In the genomic region with DNA sequence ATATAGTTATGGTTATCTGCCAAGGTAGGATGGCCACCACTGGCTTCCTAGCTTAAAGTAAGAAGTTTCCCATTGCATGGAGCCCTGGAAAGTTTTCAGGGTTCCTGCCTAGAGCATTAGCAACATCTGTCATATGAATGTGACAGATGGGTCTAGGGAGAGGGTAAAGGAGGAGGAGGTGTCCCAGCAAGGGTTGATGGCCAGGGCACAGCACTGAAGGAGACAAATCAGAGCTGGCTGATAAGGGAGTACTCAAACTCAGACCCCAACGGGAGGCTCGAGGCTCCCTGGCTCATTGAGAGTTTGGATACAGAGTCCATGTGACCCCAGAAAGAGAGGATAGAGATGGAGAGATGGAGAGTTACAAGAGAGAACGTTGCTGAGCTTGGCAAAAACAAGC, we compare ENCODE assay signal across 20 mouse cellular contexts. TPM values are rescaled to one million over a fixed set of nuclear protein-coding genes. Genes with fewer than 3 reads are reported as not detected.
DNase-seq lines count a peak whose midpoint lies in the region; TF ChIP-seq lines count a peak whose summit lies in the region.
"Had no signal": no experiment of that assay in that cellular context is flagged by ENCODE, and none has a peak within 500 bp of the region (broad histone marks: within the 10 kb centered on the region; RNA-seq: fewer than 3 reads in every experiment).

No protein-coding gene starts in this region.

- H3K4me3 ChIP-seq in gastrocnemius, adult 2 months, result no peak overlapping the region

- intact Hi-C loops in gastrocnemius, adult 2 months (cut with DNase I), result no loop called here
- intact Hi-C loops in gastrocnemius, postnatal 14 days (cut with DNase I; ENCODE audit: low total_unique reads), result no loop called here
- intact Hi-C loops in heart, postnatal 14 days (cut with DNase I), result no loop called here

- DNase-seq in adrenal gland, adult (ENCODE audit: inconsistent age in 2 of 2, low spot score in 1 of 2), result peak; percentile 26 to 69
- no peak for DNase-seq in adrenal gland, adult 18-20 months (ENCODE audit: low spot score in 2 of 2)
- peak; percentile 37 for DNase-seq in adrenal gland, adult 2 months
- no peak for DNase-seq in adrenal gland, postnatal 25 days
- peak; percentile 7 for DNase-seq in gastrocnemius, adult 2 months
- DNase-seq in gastrocnemius, postnatal 14 days, result no peak
- peak; percentile 82 for DNase-seq in heart, adult 11 months
- DNase-seq in heart, postnatal 14 days, result no peak
- DNase-seq: adrenal gland, adult 8-10 months; adrenal gland, postnatal 10 days; adrenal gland, postnatal 14 days; B cell, adult 2 months; cerebellum, adult 11 months; cerebellum, adult 11-12 months; cerebellum, adult 18-20 months; cerebellum, adult 2 months; cerebellum, adult 8-10 months; cerebellum, adult 9-10 months had no signal

- H3K27ac ChIP-seq in gastrocnemius, adult 2 months, result no peak overlapping the region

- TF ChIP-seq CTCF in gastrocnemius, adult 2 months (IDR thresholded peaks at IDR 0.05), result no peak

RNA-seq across cellular contexts. Expression of a gene that starts 19.9 kb away (rescaled TPM):
- 10 to 100 TPM; 33.0 to 36.0 TPM for total RNA-seq in adrenal gland, adult 18-20 months (2021)
- total RNA-seq in adrenal gland, adult 2 months (2021), result 10 to 100 TPM; 26.9 to 30.1 TPM
- polyA plus RNA-seq in adrenal gland, adult 2 months (2012; rRNA removed), result 22.1 and 27.4 TPM in 2 replicates
- total RNA-seq in adrenal gland, postnatal 25 days (2021), result 22.3 and 26.6 TPM in 2 replicates
- total RNA-seq in gastrocnemius, adult 2 months (2021), result 10 to 100 TPM; 14.6 to 16.0 TPM
- total RNA-seq in gastrocnemius, postnatal 14 days (2021), result 10 to 100 TPM; 10.5 to 16.5 TPM
- 10 to 100 TPM in 1 of 2 experiments, 1 to 10 TPM in 1; 8.6 to 12.5 TPM for total RNA-seq in heart, postnatal 14 days (2021)

RNA-seq across cellular contexts. Expression of a gene that starts 21.9 kb away (rescaled TPM):
- total RNA-seq in adrenal gland, adult 18-20 months (2021), result 100 to 1,000 TPM; 125 to 140 TPM
- total RNA-seq in adrenal gland, adult 2 months (2021), result 100 to 1,000 TPM; 128 to 147 TPM
- 235 and 251 TPM in 2 replicates for polyA plus RNA-seq in adrenal gland, adult 2 months (2012; rRNA removed)
- 140 and 141 TPM in 2 replicates for total RNA-seq in adrenal gland, postnatal 25 days (2021)
- 10 to 100 TPM; 63.2 to 65.6 TPM for total RNA-seq in gastrocnemius, adult 2 months (2021)
- 10 to 100 TPM; 64.2 to 68.5 TPM for total RNA-seq in gastrocnemius, postnatal 14 days (2021)
- 100 to 1,000 TPM; 103 to 109 TPM for total RNA-seq in heart, postnatal 14 days (2021)

RNA-seq across cellular contexts. Expression of a gene that starts 26.1 kb away (rescaled TPM):
- total RNA-seq in adrenal gland, adult 18-20 months (2021), result under 1 TPM; 0.19 to 0.20 TPM
- under 1 TPM in 1 of 2 experiments, not detected in 1; 0.20 TPM for total RNA-seq in adrenal gland, adult 2 months (2021)
- polyA plus RNA-seq in adrenal gland, adult 2 months (2012; rRNA removed), result 0.70 and 1.8 TPM in 2 replicates
- total RNA-seq in adrenal gland, postnatal 25 days (2021), result 0.30 and 0.33 TPM in 2 replicates
- under 1 TPM in 1 of 2 experiments, not detected in 1; 0.20 TPM for total RNA-seq in gastrocnemius, adult 2 months (2021)
- under 1 TPM; 0.16 to 0.18 TPM for total RNA-seq in gastrocnemius, postnatal 14 days (2021)
- under 1 TPM; 0.74 to 1.00 TPM for total RNA-seq in heart, postnatal 14 days (2021)
- polyA plus RNA-seq: activated CD4-positive, CD25-positive, alpha-beta regulatory T cell, adult 4 months; CD4-positive, CD25-positive, alpha-beta regulatory T cell, adult 4 months had no signal

RNA-seq across cellular contexts. Expression of a gene that starts 27.5 kb away (rescaled TPM):
- total RNA-seq in adrenal gland, adult 18-20 months (2021), result under 1 TPM; 0.66 to 0.67 TPM
- under 1 TPM; 0.40 to 0.97 TPM for total RNA-seq in adrenal gland, adult 2 months (2021)
- polyA plus RNA-seq in adrenal gland, adult 2 months (2012; rRNA removed), result 4.0 and 4.2 TPM in 2 replicates
- total RNA-seq in adrenal gland, postnatal 25 days (2021), result 0.43 and 1.2 TPM in 2 replicates
- total RNA-seq in gastrocnemius, adult 2 months (2021), result under 1 TPM; 0.13 to 0.14 TPM
- total RNA-seq in gastrocnemius, postnatal 14 days (2021), result under 1 TPM; 0.44 to 0.64 TPM
- total RNA-seq in heart, postnatal 14 days (2021), result under 1 TPM; 0.34 to 0.41 TPM
- polyA plus RNA-seq: activated CD4-positive, CD25-positive, alpha-beta regulatory T cell, adult 4 months had no signal

RNA-seq across cellular contexts. Expression of a gene that starts 36.3 kb away (rescaled TPM):
- total RNA-seq in adrenal gland, adult 18-20 months (2021), result 100 to 1,000 TPM in 1 of 2 experiments, 10 to 100 TPM in 1; 92.9 to 117 TPM
- 100 to 1,000 TPM; 127 to 129 TPM for total RNA-seq in adrenal gland, adult 2 months (2021)
- 147 and 170 TPM in 2 replicates for polyA plus RNA-seq in adrenal gland, adult 2 months (2012; rRNA removed)
- 114 and 134 TPM in 2 replicates for total RNA-seq in adrenal gland, postnatal 25 days (2021)
- total RNA-seq in gastrocnemius, adult 2 months (2021), result 10 to 100 TPM; 29.6 to 33.2 TPM
- total RNA-seq in gastrocnemius, postnatal 14 days (2021), result 10 to 100 TPM; 34.6 to 35.8 TPM
- 10 to 100 TPM; 73.9 to 77.1 TPM for total RNA-seq in heart, postnatal 14 days (2021)

Comparison
In these comparisons a context has a peak if more than half of its experiments do, and no peak if none do; other contexts are left out.
1. DNase-seq: peak in adrenal gland, adult (2 of 2), adrenal gland, adult 2 months (single experiment), gastrocnemius, adult 2 months (single experiment) and heart, adult 11 months (single experiment); none in adrenal gland, adult 18-20 months (0 of 2), adrenal gland, postnatal 25 days (single experiment), gastrocnemius, postnatal 14 days (single experiment) and heart, postnatal 14 days (0 of 2).